Mouse (Mus musculus) ovary, postnatal 36 days (tissue): ENCODE data around the gene Aldoc.
A peak's percentile ranks its signal among the peaks of the same experiment; 100 is the strongest.

Experiments
- DNase-seq: peaks from one replicate; pipeline ENCODE4 v3.0.0; 2022; ENCODE audit warnings: low spot score, mixed read lengths

The Aldoc gene

GRCm38 (mm10) chr11:78332676-78333075 is 9.9 kb downstream of the Aldoc start:
- DNase-seq, result no peak

- no peak for DNase-seq
Observed at GRCm38 (mm10) chr11:78333992-78334391, 11.2 kb downstream of the Aldoc start.

- no peak for DNase-seq
Observed at GRCm38 (mm10) chr11:78337040-78337439, 14.3 kb downstream of the Aldoc start.

- DNase-seq, result no peak
Observed at GRCm38 (mm10) chr11:78341702-78342101, 18.9 kb downstream of the Aldoc start.

- peak; percentile 88 for DNase-seq
Observed at GRCm38 (mm10) chr11:78343381-78344327, 20.9 kb downstream of the Aldoc start, which contains the start of gene Unc119. Unc119 (plus strand) TSS chr11:78343482.

GRCm38 (mm10) chr11:78344328-78344889 is 21.6 kb downstream of the Aldoc start:
- DNase-seq, result peak; percentile 30

- peak; percentile 65 for DNase-seq
Observed at GRCm38 (mm10) chr11:78344890-78345715, 22.3 kb downstream of the Aldoc start.

GRCm38 (mm10) chr11:78345801-78346200 is 23.0 kb downstream of the Aldoc start:
- no peak for DNase-seq

- no peak for DNase-seq
Observed at GRCm38 (mm10) chr11:78346326-78347069, 23.7 kb downstream of the Aldoc start.

- DNase-seq, result peak; percentile 63
Observed at GRCm38 (mm10) chr11:78347070-78347754, 24.4 kb downstream of the Aldoc start.

GRCm38 (mm10) chr11:78347908-78348307 is 25.1 kb downstream of the Aldoc start:
- DNase-seq, result no peak

GRCm38 (mm10) chr11:78348474-78348873 is 25.7 kb downstream of the Aldoc start:
- DNase-seq, result no peak

- DNase-seq, result no peak
Observed at GRCm38 (mm10) chr11:78349441-78350358, 26.9 kb downstream of the Aldoc start.

GRCm38 (mm10) chr11:78353081-78353480 is 30.3 kb downstream of the Aldoc start:
- no peak for DNase-seq

GRCm38 (mm10) chr11:78354905-78355304 is 32.1 kb downstream of the Aldoc start:
- DNase-seq, result no peak

GRCm38 (mm10) chr11:78355471-78356238 is 32.9 kb downstream of the Aldoc start:
- DNase-seq, result peak; percentile 66

- DNase-seq, result peak; percentile 43
Observed at GRCm38 (mm10) chr11:78358330-78359007, 35.7 kb downstream of the Aldoc start.

- DNase-seq, result peak; percentile 74
Observed at GRCm38 (mm10) chr11:78360125-78360788, 37.5 kb downstream of the Aldoc start.
